Mouse (Mus musculus): ENCODE data around the gene Melk. TPM values are rescaled to one million over a fixed set of nuclear protein-coding genes. Genes with fewer than 3 reads are reported as not detected.

The Melk gene
- 95.6 and 96.8 TPM in 2 replicates for polyA plus RNA-seq (2011; ENCODE audit: insufficient read depth, insufficient read length, low read depth, missing spikeins)

DNA sequence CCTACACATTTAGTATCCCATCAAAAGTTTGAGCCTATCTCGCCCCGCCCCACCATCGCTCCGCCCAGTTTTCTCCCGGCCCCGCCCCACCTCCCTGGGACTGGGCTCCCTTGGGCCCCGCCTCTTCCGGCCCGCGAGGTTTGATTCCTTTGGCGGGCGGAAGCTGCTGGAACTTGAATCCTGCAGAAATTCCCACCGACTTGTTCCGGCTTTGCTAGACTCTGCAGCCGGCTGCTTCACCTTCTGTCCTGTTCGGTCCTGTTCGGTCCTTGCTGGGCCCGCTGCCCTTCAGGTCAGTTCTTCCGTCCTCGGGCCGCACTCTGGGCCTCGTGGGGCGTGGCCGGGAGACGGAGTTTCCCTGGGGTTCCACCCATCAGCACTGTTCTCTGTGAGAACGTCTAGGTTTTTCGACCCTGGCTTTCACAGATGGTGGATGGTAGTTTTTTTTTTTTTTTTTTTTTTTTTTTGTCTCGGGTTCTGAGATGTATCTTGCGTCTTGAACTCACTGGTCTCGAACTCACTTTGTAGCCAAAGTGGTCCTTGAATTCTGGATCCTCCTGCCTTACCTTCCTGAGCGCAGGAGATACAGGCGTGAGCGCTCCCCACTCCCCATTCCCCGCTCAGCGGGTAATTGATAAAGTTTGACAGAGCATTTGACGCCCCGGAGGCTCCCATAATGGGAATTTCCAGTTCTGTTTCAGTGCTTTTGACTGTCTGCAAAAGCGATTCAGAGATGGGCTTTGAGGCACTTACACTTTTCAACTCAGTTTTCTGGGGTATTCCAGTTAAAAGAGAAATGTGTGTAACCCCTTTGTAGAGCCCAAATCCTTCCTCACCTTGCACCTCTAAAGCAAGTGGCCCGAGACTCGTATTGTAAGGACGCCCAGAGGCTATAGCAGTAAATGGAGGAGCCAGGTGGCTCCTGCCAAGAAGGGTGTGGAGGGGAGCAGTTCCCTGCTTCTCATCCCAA lies at the start of gene Melk:
Gene Melk, plus strand, starts transcription at position 96 of the 970 bp plus-strand sequence.
- no peaks in the 10 kb centered on the region for H3K4me1 ChIP-seq (ENCODE audit: control insufficient read depth, insufficient read depth, low read length)
- peak within 1 kb of the TSS; percentile 97 for H3K9ac ChIP-seq (ENCODE audit: low read depth, poor library complexity, severe bottlenecking)
- peak within 1 kb of the TSS; percentile 100 for H3K4me3 ChIP-seq (ENCODE audit: low read depth, low read length)
- peaks cover 3% of the 10 kb centered on the region; the same call in 1 of the 2 replicates for H3K36me3 ChIP-seq (ENCODE audit: control insufficient read depth, insufficient read depth, low read length, poor library complexity, severe bottlenecking)
- no peak for TF ChIP-seq EP300 (IDR thresholded peaks at IDR 0.05; ENCODE audit: insufficient read depth, low read depth, low read length)
- no peak for TF ChIP-seq CTCF (IDR thresholded peaks at IDR 0.05; ENCODE audit: low read depth, low read length)
- peak; percentile 65 for TF ChIP-seq POLR2A (IDR thresholded peaks at IDR 0.05; ENCODE audit: insufficient read depth, low read length)
- no peaks in the 10 kb centered on the region for H3K9me3 ChIP-seq (replicated peaks; ENCODE audit: control insufficient read depth, insufficient read depth, low read length, poor library complexity, severe bottlenecking)
- no peaks in the 10 kb centered on the region for H3K27me3 ChIP-seq (ENCODE audit: control insufficient read depth, insufficient read depth, low read length, poor library complexity, severe bottlenecking)
- peak within 1 kb of the TSS; percentile 78 for H3K27ac ChIP-seq (ENCODE audit: insufficient read depth, low read length)

DNA sequence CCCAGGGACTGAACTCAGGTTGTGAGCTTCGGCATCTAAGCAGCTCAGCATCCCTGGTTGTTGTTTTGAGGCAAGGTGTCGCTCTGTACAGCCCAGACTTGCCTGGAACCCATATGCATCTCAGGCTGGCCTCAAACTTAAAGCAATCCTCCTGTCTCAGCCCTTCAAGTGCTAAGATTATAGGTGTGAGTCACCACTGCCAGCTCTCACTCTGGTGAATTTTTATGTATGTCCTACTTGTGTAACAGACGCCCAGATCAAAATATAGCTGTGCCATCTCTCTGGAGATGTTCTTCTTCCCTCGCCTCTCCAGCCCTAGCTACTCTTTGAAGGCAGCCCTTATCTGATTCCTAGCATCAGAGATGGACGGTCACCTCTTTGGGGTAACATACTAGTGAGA lies 49.2 kb upstream of the Melk start:
- peak overlapping the region; percentile 73 for H3K27ac ChIP-seq (ENCODE audit: insufficient read depth, low read length)

DNA sequence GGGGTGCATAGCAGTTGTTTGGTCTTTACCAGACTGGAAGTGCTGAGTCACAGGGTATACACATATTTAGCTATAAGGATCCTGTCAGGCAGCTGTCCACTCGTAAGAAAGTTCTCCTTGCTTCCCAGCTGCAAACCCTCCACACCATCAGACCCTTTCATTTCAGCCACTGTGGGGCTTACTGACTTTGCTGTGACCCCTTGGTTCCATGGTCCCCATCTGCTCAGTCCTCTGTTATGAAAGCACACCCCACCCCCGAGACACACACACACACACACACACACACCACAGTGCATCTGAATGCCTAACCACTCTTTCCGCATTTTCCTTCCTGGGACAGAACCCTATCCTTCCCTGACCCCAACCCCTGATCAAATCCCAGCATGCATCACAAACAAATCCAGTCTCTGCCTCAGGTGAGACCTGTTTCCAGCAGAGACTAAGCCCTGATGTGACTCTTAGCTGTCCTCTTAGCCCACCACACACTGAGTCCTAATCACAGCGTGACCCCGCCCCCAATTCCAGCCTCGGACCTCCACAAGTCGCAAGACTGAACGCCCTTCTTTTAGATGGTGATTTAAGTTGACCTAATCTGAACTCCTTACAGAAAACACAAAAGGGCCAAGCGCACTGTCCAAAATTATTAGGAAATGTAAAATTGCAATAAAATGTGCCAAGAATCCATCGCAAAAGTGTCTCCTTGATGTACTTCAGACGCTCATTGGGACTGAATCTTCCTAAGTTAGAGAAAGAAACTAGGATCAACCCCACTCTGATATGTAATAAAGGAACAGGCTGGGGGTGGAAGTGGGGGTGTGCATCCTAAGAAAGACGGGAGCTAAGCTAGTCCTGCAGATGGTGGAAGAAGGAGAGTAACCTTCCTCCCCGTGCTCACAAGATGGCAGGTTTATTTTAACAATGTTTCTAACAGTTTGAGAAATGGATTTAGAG lies 48.4 kb upstream of the Melk start:
- peak overlapping the region; percentile 14; the same call in 1 of the 2 replicates for H3K9ac ChIP-seq (ENCODE audit: low read depth, poor library complexity, severe bottlenecking)
- 0 out of 2 replicates have a peak, but pooled peaks have one; percentile 23 for TF ChIP-seq EP300 (IDR thresholded peaks at IDR 0.05; ENCODE audit: insufficient read depth, low read depth, low read length)
- TF ChIP-seq CTCF (IDR thresholded peaks at IDR 0.05; ENCODE audit: low read depth, low read length): no peak
- no peak for TF ChIP-seq POLR2A (IDR thresholded peaks at IDR 0.05; ENCODE audit: insufficient read depth, low read length)
- no peaks in the 10 kb centered on the region for H3K9me3 ChIP-seq (replicated peaks; ENCODE audit: control insufficient read depth, insufficient read depth, low read length, poor library complexity, severe bottlenecking)
- peaks cover 5% of the 10 kb centered on the region for H3K4me1 ChIP-seq (ENCODE audit: control insufficient read depth, insufficient read depth, low read length)
- peak overlapping the region; percentile 73 for H3K27ac ChIP-seq (ENCODE audit: insufficient read depth, low read length)
- no peaks in the 10 kb centered on the region for H3K36me3 ChIP-seq (ENCODE audit: control insufficient read depth, insufficient read depth, low read length, poor library complexity, severe bottlenecking)
- H3K4me3 ChIP-seq (ENCODE audit: low read depth, low read length): no peak overlapping the region
- H3K27me3 ChIP-seq (ENCODE audit: control insufficient read depth, insufficient read depth, low read length, poor library complexity, severe bottlenecking): no peaks in the 10 kb centered on the region

More for the DNA sequence above, 49.2 kb upstream of the Melk start:
- Histone ChIP-seq H3K9me3 (replicated peaks; ENCODE audit: control insufficient read depth, insufficient read depth, low read length, poor library complexity, severe bottlenecking) (no peaks in the 10 kb centered on the region), H3K36me3 (ENCODE audit: control insufficient read depth, insufficient read depth, low read length, poor library complexity, severe bottlenecking) (no peaks in the 10 kb centered on the region), H3K4me3 (ENCODE audit: low read depth, low read length) (no peak overlapping the region), H3K4me1 (ENCODE audit: control insufficient read depth, insufficient read depth, low read length) (peaks cover 5% of the 10 kb centered on the region), H3K9ac (ENCODE audit: low read depth, poor library complexity, severe bottlenecking) (no peak overlapping the region), H3K27me3 (ENCODE audit: control insufficient read depth, insufficient read depth, low read length, poor library complexity, severe bottlenecking) (no peaks in the 10 kb centered on the region)
- TF ChIP-seq EP300 (IDR thresholded peaks at IDR 0.05; ENCODE audit: insufficient read depth, low read depth, low read length): no peak
- TF ChIP-seq POLR2A (IDR thresholded peaks at IDR 0.05; ENCODE audit: insufficient read depth, low read length): no peak
- TF ChIP-seq CTCF (IDR thresholded peaks at IDR 0.05; ENCODE audit: low read depth, low read length): no peak

DNA sequence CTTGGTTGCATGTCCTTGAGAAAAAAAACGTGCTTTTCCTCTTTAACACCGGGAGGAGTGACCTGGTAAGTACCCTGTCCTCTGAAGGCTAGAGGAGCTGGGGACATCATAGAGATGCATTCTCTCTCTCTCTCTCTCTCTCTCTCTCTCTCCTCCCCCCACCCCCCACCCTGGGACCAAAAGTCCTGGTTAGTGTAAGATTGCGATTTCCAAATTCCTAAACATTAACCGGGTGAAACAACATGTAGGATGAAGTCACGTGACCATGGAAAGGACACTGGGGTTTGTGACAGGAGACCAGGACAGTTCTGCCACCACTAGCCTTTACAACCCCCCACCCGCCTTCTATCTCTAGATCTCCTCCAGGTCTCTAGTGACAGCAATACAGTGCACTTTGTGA lies 47.5 kb upstream of the Melk start:
- Histone ChIP-seq H3K27ac (ENCODE audit: insufficient read depth, low read length) (peak overlapping the region; percentile 65), H3K36me3 (ENCODE audit: control insufficient read depth, insufficient read depth, low read length, poor library complexity, severe bottlenecking) (no peaks in the 10 kb centered on the region), H3K9me3 (replicated peaks; ENCODE audit: control insufficient read depth, insufficient read depth, low read length, poor library complexity, severe bottlenecking) (no peaks in the 10 kb centered on the region), H3K9ac (ENCODE audit: low read depth, poor library complexity, severe bottlenecking) (peak overlapping the region; percentile 14; the same call in 1 of the 2 replicates), H3K4me3 (ENCODE audit: low read depth, low read length) (0 out of 2 replicates have a peak overlapping the region, but pooled peaks have one; percentile 32), H3K4me1 (ENCODE audit: control insufficient read depth, insufficient read depth, low read length) (peaks cover 5% of the 10 kb centered on the region), H3K27me3 (ENCODE audit: control insufficient read depth, insufficient read depth, low read length, poor library complexity, severe bottlenecking) (no peaks in the 10 kb centered on the region)
- no peak for TF ChIP-seq POLR2A (IDR thresholded peaks at IDR 0.05; ENCODE audit: insufficient read depth, low read length)
- TF ChIP-seq EP300 (IDR thresholded peaks at IDR 0.05; ENCODE audit: insufficient read depth, low read depth, low read length): no peak
- no peak for TF ChIP-seq CTCF (IDR thresholded peaks at IDR 0.05; ENCODE audit: low read depth, low read length)

DNA sequence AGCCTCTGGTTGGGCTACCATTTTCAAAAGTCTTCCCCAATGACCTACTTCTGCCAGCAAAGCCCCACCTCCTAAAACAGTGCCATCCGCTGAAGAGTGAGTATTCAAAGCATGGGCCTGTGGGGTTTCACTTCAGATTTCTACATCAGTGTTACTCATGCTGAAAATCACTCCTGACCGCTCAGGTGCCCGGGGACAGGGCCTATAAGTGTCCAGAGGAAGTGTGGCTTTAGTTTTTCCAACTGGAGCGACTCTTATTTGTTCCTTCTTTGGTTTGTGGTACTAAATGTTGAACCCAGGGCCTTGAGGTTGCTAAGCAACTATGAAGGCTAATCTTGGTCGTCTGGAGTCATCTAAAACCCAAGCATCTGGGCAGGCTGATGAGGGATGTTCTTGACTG lies 46.1 kb upstream of the Melk start:
- no peak for TF ChIP-seq CTCF (IDR thresholded peaks at IDR 0.05; ENCODE audit: low read depth, low read length)
- no peak for TF ChIP-seq POLR2A (IDR thresholded peaks at IDR 0.05; ENCODE audit: insufficient read depth, low read length)
- TF ChIP-seq EP300 (IDR thresholded peaks at IDR 0.05; ENCODE audit: insufficient read depth, low read depth, low read length): no peak
- H3K9me3 ChIP-seq (replicated peaks; ENCODE audit: control insufficient read depth, insufficient read depth, low read length, poor library complexity, severe bottlenecking): no peaks in the 10 kb centered on the region

More for the DNA sequence above, 46.1 kb upstream of the Melk start:
- Histone ChIP-seq H3K27ac (ENCODE audit: insufficient read depth, low read length) (no peak overlapping the region), H3K36me3 (ENCODE audit: control insufficient read depth, insufficient read depth, low read length, poor library complexity, severe bottlenecking) (no peaks in the 10 kb centered on the region), H3K9ac (ENCODE audit: low read depth, poor library complexity, severe bottlenecking) (no peak overlapping the region), H3K27me3 (ENCODE audit: control insufficient read depth, insufficient read depth, low read length, poor library complexity, severe bottlenecking) (no peaks in the 10 kb centered on the region; the same call in 1 of the 2 replicates), H3K4me3 (ENCODE audit: low read depth, low read length) (no peak overlapping the region), H3K4me1 (ENCODE audit: control insufficient read depth, insufficient read depth, low read length) (peaks cover 5% of the 10 kb centered on the region)
